Comparison of ENCODE assay signal across 19 mouse cellular contexts in the genomic region with DNA sequence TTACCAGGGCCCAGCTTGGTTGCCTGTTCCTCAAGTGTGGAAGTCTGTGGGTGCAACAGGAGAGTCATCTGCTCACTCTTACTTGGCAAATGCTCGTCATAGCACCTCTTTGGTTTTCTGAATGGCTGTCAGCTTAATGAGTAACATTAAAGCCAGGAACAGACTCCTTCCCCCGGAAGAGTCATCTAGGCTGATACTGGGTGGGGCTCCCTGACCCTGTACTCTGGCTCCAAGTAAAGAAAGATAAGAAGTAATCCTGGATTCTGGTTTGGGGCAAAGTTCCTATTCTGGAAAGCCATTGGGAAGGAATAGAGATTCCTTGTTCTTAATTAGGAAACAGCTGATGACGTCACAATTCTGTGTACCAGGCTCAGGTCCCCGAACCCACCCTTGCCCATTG. TPM values are rescaled to one million over a fixed set of nuclear protein-coding genes. Genes with fewer than 3 reads are reported as not detected.
"Had no signal": no experiment of that assay in that cellular context is flagged by ENCODE, and none has a peak within 500 bp of the region (broad histone marks: within the 10 kb centered on the region; RNA-seq: fewer than 3 reads in every experiment).

No protein-coding gene starts in this region.

- H3K9me3 ChIP-seq: limb, embryonic 10.5 days; limb, embryonic 13.5 days; liver, embryonic 12.5 days; liver, embryonic 15.5 days; lung, embryonic 15.5 days; neural tube, embryonic 12.5 days; neural tube, embryonic 15.5 days had no signal

- ATAC-seq: liver, embryonic 12.5 days had no signal

- H3K27ac ChIP-seq: kidney, postnatal 0 days; limb, embryonic 10.5 days; limb, embryonic 13.5 days; liver, embryonic 12.5 days; liver, embryonic 15.5 days; lung, embryonic 15.5 days; neural tube, embryonic 12.5 days; neural tube, embryonic 15.5 days had no signal

- H3K9ac ChIP-seq: limb, embryonic 13.5 days; liver, embryonic 12.5 days; liver, embryonic 15.5 days; lung, embryonic 15.5 days; neural tube, embryonic 12.5 days; neural tube, embryonic 15.5 days had no signal

- H3K4me3 ChIP-seq: limb, embryonic 10.5 days; limb, embryonic 13.5 days; liver, embryonic 12.5 days; liver, embryonic 15.5 days; lung, embryonic 15.5 days; neural tube, embryonic 12.5 days; neural tube, embryonic 15.5 days had no signal

- H3K27me3 ChIP-seq: limb, embryonic 13.5 days; liver, embryonic 15.5 days; lung, embryonic 15.5 days; neural tube, embryonic 12.5 days; neural tube, embryonic 15.5 days had no signal

- H3K4me2 ChIP-seq: limb, embryonic 13.5 days; liver, embryonic 12.5 days; liver, embryonic 15.5 days; lung, embryonic 15.5 days; midbrain, embryonic 11.5 days; neural tube, embryonic 12.5 days; neural tube, embryonic 15.5 days had no signal

- H3K4me1 ChIP-seq: liver, embryonic 12.5 days; neural tube, embryonic 12.5 days; neural tube, embryonic 15.5 days had no signal

- DNase-seq: lung, adult 18-20 months; lung, postnatal 10 days; lung, postnatal 4 days; midbrain, embryonic 14.5 days; retina, postnatal 1 day; right cerebral cortex, postnatal 25 days; thymus, adult 2 months; thymus, postnatal 14 days; thymus, postnatal 4 days had no signal

- H3K36me3 ChIP-seq: limb, embryonic 10.5 days; limb, embryonic 13.5 days; liver, embryonic 12.5 days; liver, embryonic 15.5 days; lung, embryonic 15.5 days; neural tube, embryonic 12.5 days; neural tube, embryonic 15.5 days had no signal

RNA-seq across cellular contexts. Expression of a gene that starts 5.1 kb away (rescaled TPM):
- polyA plus RNA-seq: midbrain, embryonic 11.5 days; midbrain, postnatal 0 days; neural tube, embryonic 15.5 days had no signal
